Mouse (Mus musculus) left cerebral cortex, adult 11 months (tissue): Measurements from ENCODE around the gene Syne1.

ENCODE experiments used
- DNase-seq: peaks from one replicate; pipeline ENCODE4 v3.0.0; 2022; ENCODE audit warnings: low spot score

Gene Syne1

DNA sequence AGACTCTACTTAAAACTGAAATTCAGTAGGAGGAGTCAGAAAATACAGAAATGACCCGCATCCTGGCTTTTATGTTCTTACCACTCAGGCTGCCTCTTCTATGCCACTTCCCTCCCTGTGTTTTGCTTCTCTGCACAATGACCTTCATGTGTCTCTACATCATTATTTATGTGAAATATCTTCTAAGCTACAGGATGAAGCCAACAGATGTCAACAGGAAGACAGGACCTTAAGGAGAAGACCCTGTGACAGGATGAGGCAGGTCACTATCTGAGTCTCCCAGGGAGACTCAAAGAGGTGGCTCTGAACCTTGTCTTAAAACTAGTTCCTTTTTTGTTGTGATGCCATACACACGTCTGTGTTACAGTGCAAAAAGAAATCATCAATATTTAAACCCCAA, 353.9 kb downstream of the Syne1 start:
- no peak for DNase-seq

GRCm38 (mm10) chr10:5196267-5196666, 355.0 kb downstream of the Syne1 start:
- no peak for DNase-seq

GRCm38 (mm10) chr10:5195288-5195687, 356.0 kb downstream of the Syne1 start:
- no peak for DNase-seq

GRCm38 (mm10) chr10:5194671-5195234, 356.5 kb downstream of the Syne1 start:
- peak; percentile 66 for DNase-seq

DNA sequence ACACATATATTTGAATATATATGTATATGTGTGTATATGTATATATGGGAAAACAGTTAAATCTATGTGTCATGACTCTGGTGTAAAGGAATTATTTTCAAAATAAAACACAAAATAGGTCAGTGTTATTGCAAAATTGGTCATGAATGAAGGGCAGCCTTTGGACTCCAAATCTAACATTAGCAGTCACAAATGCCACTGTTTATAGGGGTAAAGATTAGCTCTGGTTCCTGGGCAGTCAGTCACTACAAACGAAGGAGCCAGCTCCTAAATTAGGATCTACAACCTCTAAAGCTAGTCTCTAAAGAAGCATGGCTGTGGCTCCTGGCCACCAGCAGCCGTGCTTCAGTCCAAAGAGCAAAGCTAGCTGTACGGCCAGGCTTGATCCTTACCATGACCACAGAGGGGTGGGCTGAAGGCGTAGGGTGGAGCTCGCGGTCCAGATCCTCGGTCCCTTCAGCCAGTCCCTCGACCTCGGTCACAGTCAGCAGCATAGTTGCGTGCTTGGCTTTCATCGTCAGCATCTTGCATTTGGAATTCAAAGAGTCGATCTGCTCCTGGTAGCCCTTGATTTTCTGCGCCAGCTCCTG, 357.1 kb downstream of the Syne1 start:
- no peak for DNase-seq

DNA sequence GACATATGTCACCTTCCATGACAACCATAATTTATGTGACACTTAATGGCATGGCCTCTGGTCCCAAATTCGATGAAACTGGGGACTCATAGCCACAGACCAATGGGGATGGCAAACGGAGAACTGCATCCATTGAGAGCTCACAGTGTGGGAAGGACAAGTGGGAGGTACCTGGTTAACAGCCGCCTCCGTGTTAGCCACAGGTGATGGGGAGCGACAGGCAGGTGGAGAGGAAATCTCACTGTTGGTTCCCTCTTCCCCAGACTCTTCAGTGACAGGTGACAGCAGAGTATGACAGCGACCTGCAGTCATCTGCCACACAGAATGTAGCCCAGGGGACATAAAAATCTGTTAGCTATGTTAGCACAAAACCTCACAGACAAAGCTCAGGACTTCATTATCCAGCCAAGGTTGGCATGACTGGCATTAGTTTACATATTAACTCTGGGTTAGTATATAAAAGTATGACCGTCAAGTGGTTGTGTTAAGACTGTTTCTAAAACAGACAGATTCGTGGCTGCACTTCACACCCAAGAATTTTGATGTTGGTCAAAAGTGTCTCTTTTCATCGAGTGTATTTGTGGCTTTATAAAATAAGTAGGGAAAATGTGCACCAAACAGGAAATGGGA, 358.3 kb downstream of the Syne1 start:
- DNase-seq: no peak

GRCm38 (mm10) chr10:5190756-5191155, 360.5 kb downstream of the Syne1 start:
- DNase-seq: peak; percentile 70

DNA sequence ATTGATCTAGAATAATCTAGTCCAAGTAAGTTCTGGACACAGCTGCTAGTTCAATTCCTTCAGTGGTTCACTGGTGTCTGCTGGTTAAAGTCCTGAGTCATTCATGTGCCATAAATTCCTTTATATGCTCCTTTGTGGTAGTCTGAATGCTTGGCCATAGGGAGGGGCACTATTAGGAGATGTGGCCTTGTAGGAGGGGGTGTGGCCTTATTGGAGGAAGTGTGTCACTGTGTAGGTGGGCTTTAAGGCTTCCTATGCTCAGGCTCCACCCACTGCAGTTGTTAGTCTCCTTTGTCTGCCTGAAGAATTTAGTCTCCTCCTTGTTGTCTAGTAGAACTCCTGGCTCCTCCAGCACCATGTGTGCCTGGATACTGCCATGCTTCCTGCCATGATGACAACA, 362.4 kb downstream of the Syne1 start:
- DNase-seq: no peak

DNA sequence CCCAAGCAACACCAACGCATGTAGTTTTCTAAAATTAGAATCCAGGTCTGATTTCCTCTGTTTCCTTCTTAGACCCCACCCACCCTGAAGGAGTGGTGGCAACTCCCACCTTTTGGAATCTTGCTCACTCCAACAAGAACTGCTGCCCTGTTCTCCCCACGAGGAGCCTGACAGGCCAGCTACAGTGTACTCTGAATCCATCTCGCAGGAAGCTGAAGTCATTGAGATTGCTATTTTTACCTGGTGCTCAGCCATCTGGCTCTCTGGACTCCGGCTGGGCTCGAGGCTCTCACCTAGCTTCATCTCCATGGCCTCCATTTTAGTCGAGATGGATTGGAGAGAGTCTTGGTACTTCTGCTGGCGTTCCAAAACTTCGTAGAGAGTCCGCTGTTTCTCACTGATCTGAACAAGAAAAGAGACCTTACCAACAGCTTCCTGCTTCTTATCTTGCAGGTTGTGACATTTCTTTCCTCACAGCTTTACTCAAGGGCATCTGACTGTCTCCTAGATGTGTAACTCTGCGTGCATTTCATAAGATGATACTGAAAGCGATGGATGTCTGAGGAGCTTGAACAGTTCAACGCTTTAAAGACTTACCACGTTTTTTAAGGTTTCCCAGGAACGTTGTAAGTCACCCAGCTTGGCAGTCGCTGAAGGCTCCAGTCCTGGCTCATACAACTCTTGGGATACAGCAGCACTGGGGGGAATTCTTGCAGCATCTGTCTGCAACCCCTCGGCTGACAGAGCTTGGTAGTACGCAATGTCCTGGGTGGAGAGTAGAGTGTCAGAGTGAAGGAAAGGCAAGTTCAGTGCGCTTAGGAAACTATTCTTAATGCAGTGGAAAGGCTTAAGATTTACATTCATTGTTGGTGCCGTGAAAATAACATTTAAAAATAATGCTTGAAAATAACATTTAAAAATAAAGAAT, 365.9 kb downstream of the Syne1 start:
- no peak for DNase-seq

DNA sequence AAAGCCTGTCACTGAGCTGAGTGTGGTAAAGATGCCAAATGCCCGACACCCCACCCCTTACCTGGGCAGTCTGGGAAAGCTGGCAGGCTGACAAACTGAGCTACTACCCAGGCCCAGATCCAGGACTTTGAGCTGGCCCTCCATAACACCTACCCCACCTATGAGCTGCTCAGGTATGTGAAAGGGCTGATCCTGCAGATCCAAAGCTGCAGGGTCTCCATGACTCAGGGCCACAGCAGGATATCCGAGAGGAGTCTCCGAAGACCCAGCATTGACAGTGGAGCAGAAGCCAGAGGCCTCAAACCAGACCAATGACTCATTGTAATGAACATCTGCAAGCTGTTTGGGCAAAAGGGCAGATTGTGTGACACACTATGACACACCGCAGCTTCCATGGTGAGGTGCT, 369.5 kb downstream of the Syne1 start:
- DNase-seq: no peak

- no peak for DNase-seq
Observed at GRCm38 (mm10) chr10:5179891-5180290, 371.4 kb downstream of the Syne1 start.

DNA sequence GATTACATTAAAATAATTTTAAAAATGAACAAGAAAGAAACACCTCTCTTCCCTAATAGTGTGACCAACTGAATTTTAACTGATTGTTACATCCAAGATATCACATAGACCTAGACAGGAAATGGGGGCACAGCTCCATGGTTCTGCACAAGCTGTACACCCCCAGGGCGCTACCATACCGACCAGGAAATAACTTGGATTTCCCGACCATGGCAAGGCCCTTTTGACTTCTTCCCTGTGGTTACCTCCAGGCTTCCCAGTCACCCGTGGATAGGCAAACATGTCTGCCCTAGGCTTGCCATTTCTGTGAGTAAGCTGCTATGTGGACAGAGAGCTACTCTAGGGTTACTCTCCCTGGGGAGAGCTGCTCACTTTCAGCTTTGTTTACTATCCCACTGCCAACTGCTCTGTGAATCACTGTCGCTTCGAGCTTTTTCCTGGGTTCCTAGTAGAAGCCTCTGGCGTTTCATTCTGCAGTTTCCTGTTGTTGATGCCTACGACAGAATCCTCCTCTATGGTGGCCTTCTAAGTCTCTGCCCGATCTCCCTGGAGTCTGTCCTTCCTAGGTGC, 373.8 kb downstream of the Syne1 start:
- no peak for DNase-seq

- DNase-seq: no peak
Observed at GRCm38 (mm10) chr10:5176371-5176770, 374.9 kb downstream of the Syne1 start.

GRCm38 (mm10) chr10:5170425-5170824, 380.9 kb downstream of the Syne1 start:
- no peak for DNase-seq

DNA sequence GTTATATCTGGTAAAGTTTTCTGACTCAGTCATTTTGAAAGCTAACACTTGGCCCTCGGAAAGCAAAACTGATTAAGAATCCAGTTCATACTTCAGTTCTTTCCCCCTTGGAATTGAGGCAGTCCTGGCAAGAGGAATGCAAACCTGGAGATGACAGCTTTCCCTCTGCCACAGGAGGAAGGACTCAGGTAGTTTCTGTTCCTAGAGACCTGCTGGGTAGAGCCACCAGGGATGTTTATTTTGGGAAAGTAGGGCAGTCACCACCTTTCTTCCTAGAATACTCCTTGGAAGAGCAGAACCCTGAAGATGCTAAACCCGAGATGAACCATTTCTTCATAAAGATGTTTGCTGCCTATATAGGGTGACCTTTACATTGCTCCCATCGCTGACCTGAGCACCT, 383.8 kb downstream of the Syne1 start:
- no peak for DNase-seq

GRCm38 (mm10) chr10:5165439-5165838, 385.8 kb downstream of the Syne1 start:
- no peak for DNase-seq

DNA sequence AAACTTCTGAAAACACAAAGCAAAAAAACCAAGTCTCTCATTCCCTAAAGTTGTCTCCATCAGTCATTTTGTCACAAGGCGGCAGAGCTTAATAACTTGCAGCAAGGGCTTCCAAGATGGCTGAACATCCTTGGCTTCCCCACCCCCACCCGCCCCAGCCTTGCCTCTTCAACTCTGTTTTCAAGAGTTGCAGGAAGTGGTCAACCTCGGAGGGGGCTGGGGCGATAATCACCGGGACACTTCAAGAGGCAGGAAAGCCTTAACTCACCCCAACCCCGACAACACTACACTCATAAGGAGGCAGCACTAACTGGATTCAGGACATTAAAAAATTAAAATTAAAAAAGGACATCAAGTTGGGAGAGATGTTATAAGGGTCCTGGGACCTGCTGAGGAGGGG, 387.5 kb downstream of the Syne1 start:
- DNase-seq: no peak

DNA sequence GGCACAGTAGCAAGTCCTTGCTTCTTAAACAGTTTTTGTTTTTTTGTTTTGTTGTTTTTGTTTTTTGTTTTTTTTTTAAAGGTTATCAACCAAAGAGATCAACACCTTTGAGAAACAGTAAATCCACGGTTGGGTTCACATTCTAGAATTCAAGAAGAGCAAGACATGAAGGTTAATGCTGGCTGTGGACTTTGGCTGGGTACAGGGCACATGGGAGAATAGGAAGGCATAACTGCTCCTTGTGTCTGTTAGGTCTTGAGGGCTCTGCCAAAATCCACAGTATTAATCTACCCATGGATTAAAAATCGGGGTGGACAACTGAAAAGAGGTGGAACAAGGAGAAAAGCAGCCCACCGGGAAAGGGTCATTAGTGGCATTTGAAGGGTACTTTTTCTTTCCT, 388.0 kb downstream of the Syne1 start:
- no peak for DNase-seq

GRCm38 (mm10) chr10:5161394-5161872, 389.8 kb downstream of the Syne1 start:
- DNase-seq: no peak

DNA sequence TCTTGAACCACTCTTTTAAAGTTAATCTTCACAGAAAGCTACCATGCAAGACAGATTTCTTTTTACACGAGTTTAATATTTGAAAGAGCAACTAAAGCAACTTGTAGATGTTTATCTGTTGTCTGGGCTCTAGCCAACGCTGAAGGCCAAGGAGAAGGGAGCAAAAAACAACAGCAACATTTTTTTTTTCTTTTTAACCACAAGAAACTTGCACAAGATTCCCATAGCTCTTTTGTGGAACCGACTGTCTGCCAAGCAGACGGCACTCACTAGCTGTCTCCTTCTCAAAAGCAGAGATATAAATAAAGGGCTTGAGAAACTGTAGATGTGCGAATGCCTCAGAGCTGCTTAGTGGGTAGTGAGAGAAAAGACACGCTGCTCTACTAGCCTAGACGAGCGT, 391.6 kb downstream of the Syne1 start:
- no peak for DNase-seq

DNA sequence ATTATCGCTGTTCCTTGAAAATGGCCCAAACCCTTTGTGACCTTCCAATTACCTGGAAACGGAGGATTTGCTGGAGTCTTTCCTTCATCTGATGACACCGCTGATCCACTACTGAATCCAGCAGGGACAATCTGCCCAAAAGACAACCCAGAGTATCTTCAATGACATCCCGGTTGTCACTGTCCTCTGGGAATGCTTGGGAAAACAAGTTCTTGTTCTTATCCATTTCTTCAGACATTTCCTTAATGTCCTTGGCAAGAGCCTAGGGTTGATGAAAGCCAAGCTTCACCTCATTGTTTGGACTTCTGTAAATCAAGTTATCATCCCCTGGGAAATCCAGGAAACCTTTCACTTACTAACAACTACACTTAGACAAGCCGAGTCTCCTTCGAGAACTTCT, 398.2 kb downstream of the Syne1 start:
- DNase-seq: no peak

DNA sequence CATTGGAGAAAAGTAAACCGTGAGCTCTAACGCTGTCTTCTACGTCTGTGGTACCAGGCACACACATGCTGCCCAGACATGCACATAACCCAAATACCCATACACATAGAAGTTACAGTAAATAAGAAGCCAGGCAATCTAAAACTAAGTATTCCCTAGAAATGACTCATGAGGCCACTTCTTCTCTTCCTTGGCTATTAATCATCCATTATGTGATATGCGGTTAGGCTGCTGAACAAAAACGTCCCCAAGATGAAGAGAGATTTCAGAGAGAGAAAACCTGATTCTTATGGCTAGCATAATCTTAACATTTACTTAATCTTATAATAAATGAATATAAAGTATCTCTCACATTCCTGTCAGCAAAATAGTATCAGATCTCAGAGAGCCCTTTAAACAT, 409.8 kb downstream of the Syne1 start:
- DNase-seq: no peak

DNA sequence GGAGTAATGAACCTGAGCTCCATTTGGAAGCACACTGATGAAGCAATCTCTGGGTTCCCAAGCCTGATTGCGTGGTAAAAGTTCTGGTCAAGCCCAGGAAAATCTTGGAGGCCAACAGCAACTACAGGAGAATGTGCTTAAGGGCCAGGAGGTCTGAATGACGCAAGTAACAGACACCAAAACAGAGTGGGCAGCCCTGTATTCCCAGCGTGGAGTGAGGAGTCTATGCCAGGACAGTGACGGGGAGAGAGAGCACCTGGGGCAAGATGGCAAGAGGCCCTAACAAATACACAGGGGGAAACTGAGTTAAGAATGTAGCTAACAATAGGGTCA, 411.4 kb downstream of the Syne1 start:
- no peak for DNase-seq
